Mouse (Mus musculus) liver, postnatal 0 days (tissue): ENCODE results near the gene Gfer.

Source experiments
- CTCF ChIP-seq: sonication (generic); IDR thresholded peaks from 2 replicates; pipeline ENCODE4 v1.5.1; 2016; ENCODE audit warnings: antibody characterized with exemption, low read depth
- EP300 ChIP-seq: IDR thresholded peaks from 2 replicates; pipeline ENCODE4 v1.6.1; 2016; ENCODE audit warnings: antibody characterized with exemption, low read depth, mild to moderate bottlenecking

GRCm38 (mm10) chr17:24706982-24707800, 11.2 kb upstream of the Gfer start, which contains the start of gene Tbl3:
- TF ChIP-seq CTCF (no peak), EP300 (peak; percentile 48; the same call in 1 of the 2 replicates)
